Mouse (Mus musculus): ENCODE measurements around the gene Stard5. TPM values are rescaled to one million over a fixed set of nuclear protein-coding genes. Genes with fewer than 3 reads are reported as not detected.
A peak's percentile ranks its signal among the peaks of the same experiment; 100 is the strongest.

The Stard5 gene
- polyA plus RNA-seq, 1 experiment from 2014 or later, result 17.5 TPM

DNA sequence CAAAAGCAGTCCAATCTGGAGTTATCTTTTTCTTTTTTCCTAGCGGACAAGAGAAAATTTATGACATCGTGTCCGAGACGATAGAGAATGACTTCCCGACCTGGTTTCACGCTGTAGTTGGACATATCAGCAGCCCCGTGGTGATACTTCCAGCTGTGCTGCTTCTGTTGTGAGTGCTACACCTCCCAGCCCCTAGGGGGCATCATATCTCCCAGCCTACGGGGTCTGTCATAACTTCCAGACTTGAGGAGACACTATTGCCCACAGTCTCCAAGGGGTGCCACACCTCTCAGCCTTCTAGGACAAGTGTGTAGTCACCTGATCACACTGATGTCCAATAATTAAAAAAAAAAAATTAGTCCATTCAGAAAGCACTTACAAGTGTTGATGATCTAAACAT, 15.9 kb upstream of the Stard5 start:
- Histone ChIP-seq H3K27ac (no peak overlapping the region), H3K9ac (no peak overlapping the region), H3K4me3 (no peak overlapping the region), H3K4me1 (no peaks in the 10 kb centered on the region), H3K4me2 (no peak overlapping the region), H3K9me3 (no peaks in the 10 kb centered on the region), H3K36me3 (no peaks in the 10 kb centered on the region), H3K27me3 (no peaks in the 10 kb centered on the region)
- 81% methylated on average over 8 of the region's 8 CpGs for WGBS
- ATAC-seq (ENCODE audit: borderline replicate concordance, extremely low read depth, low FRiP score, low TSS enrichment), result no peak

DNA sequence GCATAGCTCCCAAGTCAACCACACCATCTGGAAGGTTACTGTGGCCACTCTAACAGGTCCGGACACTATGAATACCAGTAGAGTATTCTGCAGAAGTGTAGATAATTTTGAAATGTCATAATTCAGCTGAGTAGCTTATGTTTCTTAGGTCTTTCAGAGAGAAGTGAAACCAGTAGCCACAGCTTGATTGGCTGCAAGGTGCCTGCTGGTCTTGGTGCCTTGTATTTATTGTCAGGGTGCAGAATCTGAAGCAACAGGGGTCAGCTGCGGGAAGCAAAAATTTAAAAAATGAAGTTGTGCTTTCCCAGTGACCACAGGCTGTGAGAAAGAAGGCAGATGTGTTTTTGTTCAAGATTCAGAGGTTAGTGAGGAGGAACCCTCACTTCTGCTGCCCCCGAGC, 15.5 kb upstream of the Stard5 start:
- no peak overlapping the region for H3K9ac ChIP-seq
- no peaks in the 10 kb centered on the region for H3K36me3 ChIP-seq
- H3K27me3 ChIP-seq, result no peaks in the 10 kb centered on the region
- ATAC-seq (ENCODE audit: borderline replicate concordance, extremely low read depth, low FRiP score, low TSS enrichment), result no peak
- H3K27ac ChIP-seq, result no peak overlapping the region
- no peaks in the 10 kb centered on the region for H3K9me3 ChIP-seq
- 87% methylated on average over 3 of the region's 3 CpGs for WGBS
- H3K4me1 ChIP-seq, result no peaks in the 10 kb centered on the region
- no peak overlapping the region for H3K4me3 ChIP-seq
- no peak overlapping the region for H3K4me2 ChIP-seq

DNA sequence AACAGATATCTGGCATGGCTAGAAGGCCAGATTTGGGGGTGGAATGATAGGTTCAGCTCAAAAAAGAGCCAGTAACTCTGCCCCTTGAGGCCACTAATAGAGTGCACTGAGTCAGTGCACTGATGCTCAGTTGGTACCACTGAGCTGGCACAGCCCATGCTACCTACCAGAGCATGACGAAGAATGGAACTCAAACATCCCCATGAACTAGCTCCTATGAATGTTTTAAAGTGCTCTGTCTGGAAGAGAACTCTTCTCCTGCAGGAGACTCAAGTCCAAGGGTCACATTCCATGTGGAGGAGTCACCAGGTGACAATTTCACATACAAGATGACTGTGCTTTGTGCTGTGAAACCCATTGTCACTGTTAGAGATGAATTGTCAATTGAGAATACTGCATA, 13.1 kb upstream of the Stard5 start:
- Histone ChIP-seq H3K4me3 (no peak overlapping the region), H3K36me3 (no peaks in the 10 kb centered on the region), H3K27me3 (no peaks in the 10 kb centered on the region), H3K4me2 (no peak overlapping the region), H3K27ac (no peak overlapping the region), H3K9ac (no peak overlapping the region), H3K9me3 (no peaks in the 10 kb centered on the region), H3K4me1 (no peaks in the 10 kb centered on the region)
- ATAC-seq (ENCODE audit: borderline replicate concordance, extremely low read depth, low FRiP score, low TSS enrichment), result no peak
- WGBS, result 96% methylated on average over 1 of the region's 1 CpGs

DNA sequence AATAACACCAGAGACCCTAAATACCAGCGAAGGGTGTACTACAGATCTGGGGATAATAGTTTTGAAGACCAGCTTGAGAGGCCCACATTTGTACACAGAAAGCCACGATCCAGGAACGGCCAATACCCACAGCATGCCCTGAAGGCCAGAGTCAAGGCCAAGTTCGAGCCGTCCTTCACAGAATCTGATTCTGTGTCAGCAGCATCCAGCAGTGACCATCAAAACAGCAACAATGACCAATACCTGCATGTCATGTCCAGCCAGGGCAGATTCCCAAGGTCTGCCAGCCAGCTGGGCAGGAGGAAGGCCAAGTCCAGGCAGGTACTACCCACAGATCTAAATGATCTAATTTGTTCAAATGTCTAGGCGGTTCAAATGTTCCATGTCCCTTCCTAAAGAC, 9.2 kb upstream of the Stard5 start:
- H3K9ac ChIP-seq, result no peak overlapping the region
- H3K4me2 ChIP-seq, result no peak overlapping the region
- no peaks in the 10 kb centered on the region for H3K4me1 ChIP-seq
- H3K9me3 ChIP-seq, result no peaks in the 10 kb centered on the region
- no peaks in the 10 kb centered on the region for H3K36me3 ChIP-seq
- H3K4me3 ChIP-seq, result no peak overlapping the region
- no peak for ATAC-seq (ENCODE audit: borderline replicate concordance, extremely low read depth, low FRiP score, low TSS enrichment)
- no peak overlapping the region for H3K27ac ChIP-seq
- 86% methylated on average over 6 of the region's 6 CpGs for WGBS
- no peaks in the 10 kb centered on the region for H3K27me3 ChIP-seq

DNA sequence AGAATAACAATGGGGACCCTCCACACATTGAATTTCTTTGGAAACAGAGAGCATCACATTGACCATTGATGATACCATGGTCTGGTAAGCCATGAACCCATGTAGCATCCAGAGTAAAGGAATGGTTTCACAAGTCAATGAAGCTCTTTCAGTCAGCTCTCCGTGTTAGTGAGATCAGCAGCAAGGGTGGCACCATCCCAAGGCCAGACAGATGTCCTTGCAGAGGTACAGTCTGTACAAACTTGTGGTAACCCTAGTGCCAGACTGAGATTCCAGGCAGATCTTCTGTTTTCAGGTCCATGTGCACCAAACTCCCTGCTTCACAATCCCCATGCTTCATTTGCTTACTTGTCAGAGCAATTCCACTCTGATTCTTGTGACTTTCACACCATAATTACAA, 7.7 kb upstream of the Stard5 start:
- no peaks in the 10 kb centered on the region for H3K36me3 ChIP-seq
- no peak overlapping the region for H3K4me3 ChIP-seq
- WGBS, result 67% methylated on average over 1 of the region's 1 CpGs
- H3K4me2 ChIP-seq, result no peak overlapping the region
- no peaks in the 10 kb centered on the region for H3K4me1 ChIP-seq
- no peaks in the 10 kb centered on the region for H3K9me3 ChIP-seq
- ATAC-seq (ENCODE audit: borderline replicate concordance, extremely low read depth, low FRiP score, low TSS enrichment), result no peak
- no peak overlapping the region for H3K27ac ChIP-seq
- no peak overlapping the region for H3K9ac ChIP-seq
- no peaks in the 10 kb centered on the region for H3K27me3 ChIP-seq

DNA sequence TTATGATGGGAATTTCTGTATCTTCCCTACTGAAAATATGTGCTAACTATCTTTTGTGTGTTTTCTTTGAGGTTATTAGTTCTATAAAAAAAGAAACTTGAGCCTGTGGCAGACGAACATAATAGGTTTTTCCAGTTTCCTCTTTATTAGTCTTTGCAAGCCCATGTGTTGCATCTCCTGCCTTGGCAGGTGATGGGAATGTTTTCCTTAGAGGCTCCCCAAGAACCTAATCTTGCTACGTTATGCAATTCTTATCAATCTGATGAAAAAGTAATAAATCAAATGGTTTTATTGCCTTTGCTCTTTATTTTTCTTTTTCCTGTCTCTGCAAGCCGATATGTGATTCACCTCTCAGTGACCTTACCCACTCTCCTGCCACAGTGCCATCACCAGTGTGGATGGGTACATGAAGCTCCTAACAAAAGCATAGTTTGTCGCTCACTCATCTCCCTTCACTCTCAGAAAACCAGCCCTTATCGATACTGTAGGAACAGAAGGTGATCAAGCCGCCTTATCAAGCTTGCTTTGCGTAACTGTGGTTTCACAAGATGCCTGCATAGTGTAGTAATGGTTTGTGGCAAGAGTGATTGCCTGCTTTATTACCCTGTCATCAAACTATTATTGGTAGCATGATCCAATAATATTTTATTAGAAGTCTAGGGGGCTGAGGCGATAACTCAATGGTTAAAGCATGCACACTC, 5.1 kb upstream of the Stard5 start:
- Histone ChIP-seq H3K27ac (no peak overlapping the region), H3K27me3 (no peaks in the 10 kb centered on the region), H3K9ac (no peak overlapping the region), H3K4me2 (no peak overlapping the region), H3K36me3 (no peaks in the 10 kb centered on the region), H3K9me3 (no peaks in the 10 kb centered on the region), H3K4me1 (peaks cover 7% of the 10 kb centered on the region; the same call in 1 of the 2 replicates), H3K4me3 (no peak overlapping the region)
- no peak for ATAC-seq (ENCODE audit: borderline replicate concordance, extremely low read depth, low FRiP score, low TSS enrichment)
- WGBS, result 71% methylated on average over 8 of the region's 8 CpGs

DNA sequence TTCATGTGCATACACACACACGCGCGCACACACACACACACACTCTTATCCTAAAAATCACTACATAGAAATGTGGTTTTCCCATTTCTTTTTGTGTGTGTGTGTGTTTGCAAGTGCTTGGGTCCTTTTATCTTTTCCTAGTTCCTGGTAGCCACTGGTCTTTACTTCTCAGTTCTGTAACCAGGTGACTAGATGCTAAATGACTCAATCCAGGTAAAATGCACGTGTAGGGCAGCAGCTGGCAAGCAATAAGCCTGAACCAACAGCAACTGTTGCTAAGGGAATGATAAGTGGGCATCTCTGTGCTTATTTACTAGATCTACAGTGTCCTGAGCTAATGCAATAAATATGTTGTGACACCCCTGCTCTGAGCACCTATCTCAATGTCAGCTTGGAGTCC, 4.4 kb upstream of the Stard5 start:
- WGBS, result 85% methylated on average over 4 of the region's 4 CpGs
- Histone ChIP-seq H3K36me3 (no peaks in the 10 kb centered on the region), H3K27me3 (no peaks in the 10 kb centered on the region), H3K4me3 (no peak overlapping the region), H3K4me2 (no peak overlapping the region), H3K4me1 (peaks cover 8% of the 10 kb centered on the region), H3K9ac (no peak overlapping the region), H3K9me3 (no peaks in the 10 kb centered on the region), H3K27ac (no peak overlapping the region)
- ATAC-seq (ENCODE audit: borderline replicate concordance, extremely low read depth, low FRiP score, low TSS enrichment), result no peak

DNA sequence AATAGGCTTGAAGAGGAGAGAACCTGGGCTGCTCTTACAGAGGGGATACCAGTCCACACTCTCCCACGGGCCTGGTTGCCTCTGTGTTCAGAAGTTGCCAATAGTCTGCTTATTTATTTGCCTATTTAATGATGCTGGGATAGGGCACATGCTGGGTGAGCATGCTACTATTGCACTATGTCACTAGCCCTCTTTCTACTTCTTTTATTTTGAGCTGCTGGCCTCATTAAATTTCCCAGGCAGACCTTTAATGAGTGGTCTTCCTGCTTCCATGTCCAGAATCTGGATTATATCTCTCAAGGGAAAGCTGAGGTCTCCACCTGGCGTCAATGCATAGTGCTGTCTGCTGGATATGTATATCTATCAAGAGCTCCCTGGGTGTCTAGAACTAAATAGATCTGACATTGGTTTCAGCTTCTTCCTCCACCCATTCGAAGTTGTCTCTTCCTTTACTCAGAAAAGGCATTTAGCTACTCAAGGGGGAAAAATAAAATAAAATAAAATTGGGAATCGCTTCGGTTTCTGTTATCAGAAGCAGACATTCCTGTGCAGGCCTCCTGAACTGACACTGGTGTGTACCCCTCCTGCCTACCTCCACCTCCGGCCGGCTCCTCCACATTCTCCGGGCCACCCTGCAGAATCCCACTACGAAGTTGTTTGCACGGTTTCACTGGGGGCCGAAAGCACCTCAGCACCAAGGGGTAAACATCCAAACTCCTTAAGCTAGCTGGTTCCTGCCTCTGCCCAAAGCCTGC, 509 bp upstream of the Stard5 start:
- no peak for ATAC-seq (ENCODE audit: borderline replicate concordance, extremely low read depth, low FRiP score, low TSS enrichment)
- Histone ChIP-seq H3K36me3 (no peaks in the 10 kb centered on the region), H3K27me3 (no peaks in the 10 kb centered on the region)

DNA sequence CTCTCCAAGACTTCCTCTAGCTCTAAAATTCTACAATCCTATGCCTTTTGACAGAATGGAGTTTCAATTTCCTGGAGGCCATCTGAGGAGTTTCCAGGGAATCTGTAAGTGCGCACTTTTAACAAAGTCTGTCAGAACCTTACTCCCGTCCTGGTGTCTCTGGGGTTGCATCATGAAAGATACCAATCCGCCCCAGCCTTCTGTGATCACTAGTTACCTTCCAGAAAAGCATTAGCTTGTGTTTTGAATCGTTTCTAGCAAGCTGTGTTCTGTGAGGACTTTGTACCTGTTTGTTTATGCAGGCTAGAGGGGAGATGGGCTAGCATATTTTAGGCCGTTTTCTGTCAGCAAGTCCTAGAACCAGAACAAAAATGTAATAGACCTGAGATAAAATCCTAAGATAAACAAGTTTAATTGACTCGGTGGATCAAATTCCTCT, 942 bp downstream of the Stard5 start:
- ATAC-seq (ENCODE audit: borderline replicate concordance, extremely low read depth, low FRiP score, low TSS enrichment), result no peak
- peak overlapping the region; percentile 89 for H3K4me2 ChIP-seq
- H3K9ac ChIP-seq, result peak overlapping the region; percentile 80
- H3K9me3 ChIP-seq, result no peaks in the 10 kb centered on the region
- peak overlapping the region; percentile 69 for H3K4me3 ChIP-seq
- H3K27ac ChIP-seq, result no peak overlapping the region
- WGBS, result 34% methylated on average over 6 of the region's 6 CpGs
- H3K36me3 ChIP-seq, result 0 out of 2 replicates have a peak, but pooled peaks cover under 1% of the 10 kb centered on the region
- no peaks in the 10 kb centered on the region for H3K27me3 ChIP-seq
- peaks cover 19% of the 10 kb centered on the region for H3K4me1 ChIP-seq

More for the DNA sequence above, 509 bp upstream of the Stard5 start:
- peak overlapping the region; percentile 43 for H3K9ac ChIP-seq
- 0 out of 2 replicates have a peak overlapping the region, but pooled peaks have one; percentile 21 for H3K27ac ChIP-seq
- H3K4me1 ChIP-seq, result peaks cover 19% of the 10 kb centered on the region
- H3K4me2 ChIP-seq, result peak overlapping the region; percentile 89
- no peaks in the 10 kb centered on the region for H3K9me3 ChIP-seq
- peak overlapping the region; percentile 69 for H3K4me3 ChIP-seq
- WGBS, result 9% methylated on average over 11 of the region's 11 CpGs

DNA sequence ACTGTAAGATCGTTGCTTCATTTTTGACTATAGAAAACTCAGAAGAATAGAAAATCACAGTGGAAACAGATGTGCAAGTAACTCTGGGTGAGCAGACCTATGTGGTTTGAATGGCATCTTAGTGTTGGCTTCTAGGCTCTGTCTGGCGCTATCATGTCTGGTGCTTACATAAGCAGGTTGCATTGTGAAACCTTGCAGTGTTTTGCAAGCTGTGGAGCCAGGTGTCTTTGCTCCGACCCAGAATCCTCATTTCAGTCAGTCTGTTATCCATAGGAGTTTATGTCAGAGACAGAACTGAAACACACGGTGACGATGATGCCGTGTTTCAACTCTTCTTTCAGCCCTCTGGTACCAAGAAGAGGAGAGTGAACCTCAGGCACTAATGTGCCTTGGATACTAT, 2.1 kb downstream of the Stard5 start:
- Histone ChIP-seq H3K9ac (no peak overlapping the region), H3K27ac (no peak overlapping the region), H3K27me3 (no peaks in the 10 kb centered on the region), H3K9me3 (no peaks in the 10 kb centered on the region), H3K4me2 (no peak overlapping the region), H3K4me3 (no peak overlapping the region), H3K36me3 (peaks cover 10% of the 10 kb centered on the region; the same call in 1 of the 2 replicates), H3K4me1 (peaks cover 19% of the 10 kb centered on the region)
- no peak for ATAC-seq (ENCODE audit: borderline replicate concordance, extremely low read depth, low FRiP score, low TSS enrichment)
- WGBS, result 82% methylated on average over 6 of the region's 6 CpGs

DNA sequence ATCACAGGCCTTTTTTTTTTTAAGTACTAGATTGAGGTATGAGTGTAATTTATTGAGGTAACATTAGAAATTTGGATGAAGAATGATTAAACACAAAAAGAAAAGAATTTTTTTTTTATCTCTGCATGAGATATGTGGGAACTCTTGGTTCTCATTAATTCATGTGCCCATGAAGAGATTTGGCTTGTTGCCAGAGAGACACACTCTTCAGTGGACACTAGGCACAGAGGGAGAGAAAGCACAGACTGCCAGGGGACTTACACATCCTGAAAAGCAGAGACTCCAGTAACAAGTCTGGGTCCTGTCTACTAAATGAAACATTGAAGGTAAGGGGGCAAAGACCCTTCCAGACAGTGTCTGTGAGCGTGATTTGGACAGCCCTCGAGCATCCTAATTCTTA, 4.0 kb downstream of the Stard5 start:
- no peaks in the 10 kb centered on the region for H3K27me3 ChIP-seq
- WGBS, result 85% methylated on average over 2 of the region's 2 CpGs
- peaks cover 10% of the 10 kb centered on the region; the same call in 1 of the 2 replicates for H3K36me3 ChIP-seq
- H3K4me3 ChIP-seq, result no peak overlapping the region
- no peak overlapping the region for H3K4me2 ChIP-seq
- H3K4me1 ChIP-seq, result peaks cover 18% of the 10 kb centered on the region
- no peak overlapping the region for H3K27ac ChIP-seq
- ATAC-seq (ENCODE audit: borderline replicate concordance, extremely low read depth, low FRiP score, low TSS enrichment), result no peak
- no peaks in the 10 kb centered on the region for H3K9me3 ChIP-seq
- H3K9ac ChIP-seq, result no peak overlapping the region

DNA sequence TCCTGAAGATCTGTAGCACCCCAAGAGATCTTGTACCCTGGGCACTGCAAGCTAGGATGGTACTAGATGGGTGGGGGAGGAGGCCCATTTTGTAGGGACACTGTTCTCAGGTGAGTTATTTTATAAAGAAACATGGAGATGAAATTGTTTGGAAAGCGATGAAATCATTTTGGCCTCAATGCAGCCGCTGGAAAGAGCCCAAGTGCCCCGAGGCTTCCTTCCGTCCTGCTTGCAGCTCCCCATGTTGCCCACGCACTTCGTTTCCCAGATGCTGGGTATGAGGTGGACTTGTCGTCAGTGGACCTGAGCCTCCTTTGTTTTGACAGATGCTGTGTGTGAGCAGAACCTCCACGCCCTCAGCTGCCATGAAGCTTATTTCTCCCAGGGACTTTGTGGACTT, 4.7 kb downstream of the Stard5 start:
- H3K4me1 ChIP-seq, result peaks cover 12% of the 10 kb centered on the region
- H3K4me2 ChIP-seq, result no peak overlapping the region
- no peak overlapping the region for H3K9ac ChIP-seq
- peaks cover 10% of the 10 kb centered on the region; the same call in 1 of the 2 replicates for H3K36me3 ChIP-seq
- 91% methylated on average over 8 of the region's 8 CpGs for WGBS
- no peak overlapping the region for H3K4me3 ChIP-seq
- no peak for ATAC-seq (ENCODE audit: borderline replicate concordance, extremely low read depth, low FRiP score, low TSS enrichment)
- no peaks in the 10 kb centered on the region for H3K27me3 ChIP-seq
- H3K9me3 ChIP-seq, result no peaks in the 10 kb centered on the region
- no peak overlapping the region for H3K27ac ChIP-seq
